Mouse (Mus musculus) forebrain, embryonic 15.5 days (tissue): ENCODE data around the gene Lexm. TPM values are rescaled to one million over a fixed set of nuclear protein-coding genes. Genes with fewer than 3 reads are reported as not detected.
A peak's percentile ranks its signal among the peaks of the same experiment; 100 is the strongest.

ENCODE experiments used
- ATAC-seq: fragments of 200-750 bp; cut with Nextera tagmentation; replicated peaks from 2 replicates; pipeline ENCODE4 v1.8.0; 2017; ENCODE audit warnings: mild to moderate bottlenecking, moderate TSS enrichment, moderate library complexity
- H3K27ac ChIP-seq: fragments of 300-500 bp; sonication (generic); replicated peaks from 2 replicates; pipeline ENCODE4 v1.5.1; 2015; ENCODE audit warnings: mild to moderate bottlenecking, inconsistent platforms
- H3K27me3 ChIP-seq: fragments of 300-500 bp; sonication (generic); 2 replicates; pipeline ENCODE4 v1.6.1; 2015; ENCODE audit warnings: inconsistent platforms
- H3K36me3 ChIP-seq: fragments of 300-500 bp; sonication (generic); 2 replicates; pipeline ENCODE4 v1.6.1; 2015; ENCODE audit warnings: mild to moderate bottlenecking, inconsistent platforms
- H3K4me1 ChIP-seq: fragments of 300-500 bp; sonication (generic); 2 replicates; pipeline ENCODE4 v1.6.1; 2015; ENCODE audit warnings: inconsistent platforms
- H3K4me2 ChIP-seq: fragments of 300-500 bp; sonication (generic); replicated peaks from 2 replicates; pipeline ENCODE4 v1.6.1; 2015; ENCODE audit warnings: mild to moderate bottlenecking, inconsistent platforms
- H3K4me3 ChIP-seq: fragments of 300-500 bp; sonication (generic); 2 replicates; pipeline ENCODE4 v1.5.1; 2015; ENCODE audit warnings: mild to moderate bottlenecking, inconsistent platforms
- H3K9ac ChIP-seq: fragments of 300-500 bp; sonication (generic); replicated peaks from 2 replicates; pipeline ENCODE4 v1.6.1; 2015; ENCODE audit warnings: mild to moderate bottlenecking, inconsistent platforms
- H3K9me3 ChIP-seq: fragments of 300-500 bp; sonication (generic); 2 replicates; pipeline ENCODE4 v1.6.1; 2016; ENCODE audit warnings: inconsistent platforms
- WGBS: fragments of 180-500 bp; shearing (Covaris S2); methylation state at CpG from one replicate; pipeline ENCODE4 v1.1.7; 2015; ENCODE audit warnings: mixed read lengths; 5-methylcytosine and 5-hydroxymethylcytosine counted together
- polyA plus RNA-seq: library from polyadenylated mRNA; unstranded; fragments of >200 nt; fragmentation: Nextera tagmentation; extraction: Ambion mirVana; gene quantifications from 2 replicates; pipeline ENCODE4 v1.2.1, GENCODE M21; 2015

Gene Lexm
- polyA plus RNA-seq: not detected in 2 replicates

- Histone ChIP-seq H3K4me2 (peak within 1 kb of the TSS; percentile 42), H3K9ac (0 out of 2 replicates have a peak within 1 kb of the TSS, but pooled peaks have one; percentile 4), H3K4me3 (peak within 1 kb of the TSS; percentile 16; the same call in 1 of the 2 replicates), H3K27ac (no peak within 1 kb of the TSS), H3K9me3 (no peaks in the 10 kb centered on the region), H3K36me3 (no peaks in the 10 kb centered on the region), H3K4me1 (peaks cover 5% of the 10 kb centered on the region), H3K27me3 (peaks cover 7% of the 10 kb centered on the region)
- no peak for ATAC-seq
- WGBS: 2% methylated on average over 19 of the region's 19 CpGs
These were observed at the start of gene Lexm for GRCm38 (mm10) chr4:106617056-106617455. TSS of gene Lexm (minus strand) at chr4:106617241.

DNA sequence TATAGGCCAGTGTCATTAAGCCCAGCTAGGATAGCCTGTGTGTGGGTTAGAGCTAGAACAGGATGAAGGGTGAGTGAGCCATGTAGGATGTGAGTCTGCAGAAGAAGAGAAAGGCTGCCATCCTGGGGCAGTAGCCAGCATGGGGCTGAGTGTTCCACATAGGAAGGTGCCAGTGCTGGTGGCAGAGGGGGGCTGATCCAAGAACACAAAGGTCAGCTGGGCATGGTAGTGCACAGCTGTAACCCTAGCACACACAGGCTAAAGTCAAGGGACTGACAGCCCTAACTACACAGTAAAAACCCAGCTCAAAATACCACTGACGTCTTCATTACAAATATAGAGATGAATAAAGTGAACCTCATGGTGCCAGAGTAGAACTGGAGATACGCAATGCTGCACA, 49.5 kb upstream of the Lexm start:
- WGBS: 97% methylated on average over 2 of the region's 2 CpGs
- H3K4me1 ChIP-seq: no peaks in the 10 kb centered on the region
- H3K9me3 ChIP-seq: no peaks in the 10 kb centered on the region
- peaks cover 93% of the 10 kb centered on the region for H3K36me3 ChIP-seq
- no peak overlapping the region for H3K4me2 ChIP-seq
- no peak overlapping the region for H3K4me3 ChIP-seq
- H3K27ac ChIP-seq: no peak overlapping the region
- no peak for ATAC-seq
- no peaks in the 10 kb centered on the region for H3K27me3 ChIP-seq
- no peak overlapping the region for H3K9ac ChIP-seq

DNA sequence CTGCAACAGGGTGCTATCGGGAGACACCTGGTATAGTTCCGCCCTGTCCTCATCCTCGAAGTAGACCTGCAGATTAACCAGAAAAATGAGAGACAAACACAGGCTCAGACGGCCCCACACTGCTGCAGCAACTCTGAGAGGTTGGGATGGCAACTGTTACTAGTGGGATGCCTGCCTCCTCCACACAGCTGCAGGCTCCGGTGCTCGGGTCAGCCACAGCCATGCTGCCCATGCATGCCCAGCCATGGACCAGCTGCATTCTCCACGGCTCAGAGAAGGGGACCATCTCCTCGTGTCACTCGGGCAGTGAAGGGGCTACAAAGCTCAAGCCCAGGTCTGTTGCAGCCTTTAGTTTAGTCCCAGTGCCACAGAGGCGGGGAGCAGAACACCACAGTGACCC, 48.6 kb upstream of the Lexm start:
- Histone ChIP-seq H3K9me3 (no peaks in the 10 kb centered on the region), H3K27ac (no peak overlapping the region), H3K4me2 (no peak overlapping the region), H3K9ac (no peak overlapping the region), H3K27me3 (no peaks in the 10 kb centered on the region), H3K36me3 (peaks cover 88% of the 10 kb centered on the region), H3K4me3 (no peak overlapping the region), H3K4me1 (no peaks in the 10 kb centered on the region)
- no peak for ATAC-seq
- WGBS: 96% methylated on average over 10 of the region's 10 CpGs

GRCm38 (mm10) chr4:106665269-106665668, 48.2 kb upstream of the Lexm start:
- no peak overlapping the region for H3K4me3 ChIP-seq
- H3K36me3 ChIP-seq: peaks cover 86% of the 10 kb centered on the region
- no peaks in the 10 kb centered on the region for H3K27me3 ChIP-seq
- no peak for ATAC-seq
- WGBS: 96% methylated on average over 2 of the region's 2 CpGs
- no peak overlapping the region for H3K4me2 ChIP-seq
- no peaks in the 10 kb centered on the region for H3K9me3 ChIP-seq
- no peak overlapping the region for H3K9ac ChIP-seq
- H3K4me1 ChIP-seq: no peaks in the 10 kb centered on the region
- H3K27ac ChIP-seq: no peak overlapping the region

DNA sequence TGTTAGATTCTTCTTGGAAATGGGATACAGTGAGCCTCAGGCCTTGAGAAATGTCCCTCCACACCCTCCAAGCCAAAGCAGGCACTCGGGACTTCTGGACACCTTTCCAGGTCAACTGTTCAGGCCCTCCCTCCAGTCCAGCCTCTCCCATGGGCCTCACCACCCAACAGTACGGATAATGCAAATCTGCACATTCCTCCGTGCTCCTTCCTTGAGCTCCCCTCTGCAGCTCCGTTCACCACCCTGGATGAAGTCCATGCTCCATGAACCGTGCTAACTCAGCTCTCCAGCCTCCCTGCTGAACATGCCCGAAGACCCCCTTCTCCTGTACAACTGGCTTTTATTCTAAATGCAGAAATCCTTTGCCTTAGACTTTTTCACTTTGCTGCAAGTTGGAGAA, 47.7 kb upstream of the Lexm start:
- Histone ChIP-seq H3K4me2 (no peak overlapping the region), H3K9ac (no peak overlapping the region), H3K9me3 (no peaks in the 10 kb centered on the region), H3K36me3 (peaks cover 86% of the 10 kb centered on the region), H3K4me3 (no peak overlapping the region), H3K27ac (no peak overlapping the region), H3K27me3 (no peaks in the 10 kb centered on the region), H3K4me1 (no peaks in the 10 kb centered on the region)
- no peak for ATAC-seq
- WGBS: 95% methylated on average over 6 of the region's 6 CpGs

- ATAC-seq: no peak
These were observed 47.0 kb upstream of the Lexm start for GRCm38 (mm10) chr4:106663956-106664470.

GRCm38 (mm10) chr4:106655681-106656080, 38.6 kb upstream of the Lexm start:
- H3K36me3 ChIP-seq: peaks cover 27% of the 10 kb centered on the region
- no peaks in the 10 kb centered on the region for H3K27me3 ChIP-seq

More at GRCm38 (mm10) chr4:106663956-106664470, 47.0 kb upstream of the Lexm start:
- Histone ChIP-seq H3K9ac (no peak overlapping the region), H3K27ac (no peak overlapping the region), H3K36me3 (peaks cover 85% of the 10 kb centered on the region), H3K4me3 (no peak overlapping the region), H3K27me3 (no peaks in the 10 kb centered on the region), H3K4me2 (no peak overlapping the region), H3K4me1 (no peaks in the 10 kb centered on the region), H3K9me3 (no peaks in the 10 kb centered on the region)
- WGBS: 87% methylated on average over 5 of the region's 5 CpGs

GRCm38 (mm10) chr4:106653051-106653450, 36.0 kb upstream of the Lexm start:
- peaks cover 8% of the 10 kb centered on the region for H3K4me1 ChIP-seq
- no peak overlapping the region for H3K4me2 ChIP-seq
- no peaks in the 10 kb centered on the region for H3K9me3 ChIP-seq
- peaks cover 10% of the 10 kb centered on the region for H3K36me3 ChIP-seq
- H3K27ac ChIP-seq: no peak overlapping the region
- H3K4me3 ChIP-seq: no peak overlapping the region
- no peak overlapping the region for H3K9ac ChIP-seq
- WGBS: 94% methylated on average over 15 of the region's 15 CpGs
- 0 out of 2 replicates have a peak, but pooled peaks cover 7% of the 10 kb centered on the region for H3K27me3 ChIP-seq
- ATAC-seq: no peak

More at GRCm38 (mm10) chr4:106655681-106656080, 38.6 kb upstream of the Lexm start:
- H3K9me3 ChIP-seq: no peaks in the 10 kb centered on the region
- peaks cover 8% of the 10 kb centered on the region for H3K4me1 ChIP-seq
- WGBS: 92% methylated on average over 10 of the region's 10 CpGs
- H3K27ac ChIP-seq: no peak overlapping the region
- no peak overlapping the region for H3K4me2 ChIP-seq
- no peak overlapping the region for H3K9ac ChIP-seq
- no peak overlapping the region for H3K4me3 ChIP-seq
- ATAC-seq: no peak

- 95% methylated on average over 3 of the region's 3 CpGs for WGBS
These were observed 35.5 kb upstream of the Lexm start for GRCm38 (mm10) chr4:106652546-106652945.

DNA sequence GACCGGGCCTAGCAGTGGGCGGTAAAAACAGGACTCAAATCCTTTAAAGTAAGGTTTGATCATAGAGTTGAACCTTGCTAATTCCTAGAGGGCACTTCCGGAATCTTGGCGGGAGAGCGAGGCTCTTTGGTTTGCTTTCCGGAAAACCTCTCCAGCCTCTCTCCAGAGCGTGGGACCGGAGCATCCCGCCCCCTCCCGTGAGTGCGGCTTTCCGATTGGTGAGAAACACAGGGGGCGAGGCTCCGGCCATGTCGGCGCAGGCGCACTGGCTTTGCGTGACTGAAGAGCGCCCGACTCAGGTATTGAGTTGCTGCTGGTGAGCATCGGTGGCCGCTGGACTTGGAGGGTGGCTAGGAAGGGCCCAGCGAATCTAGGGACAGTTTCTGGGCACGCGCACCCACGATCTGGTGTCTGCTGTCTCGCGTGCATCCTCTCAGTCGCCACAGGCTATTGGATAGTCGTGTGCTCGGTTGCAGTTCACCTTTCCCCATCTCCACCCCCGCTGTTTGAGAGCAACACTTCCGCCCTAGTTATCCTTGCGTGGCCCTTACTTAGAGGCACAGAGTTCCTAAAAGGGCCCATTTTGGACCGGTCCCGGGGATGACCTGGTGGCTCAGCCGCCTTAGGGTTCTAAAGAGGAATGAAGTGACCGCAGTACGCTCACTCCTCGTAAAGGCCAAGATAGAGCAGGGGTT, 33.9 kb upstream of the Lexm start, which contains the start of gene Pars2:
Gene Pars2 (plus strand): TSS at position 237 of the 695 bp plus-strand sequence.
- H3K9me3 ChIP-seq: no peaks in the 10 kb centered on the region
- 0 out of 2 replicates have a peak, but pooled peaks cover 7% of the 10 kb centered on the region for H3K27me3 ChIP-seq
- peak within 1 kb of the TSS; percentile 95 for H3K4me2 ChIP-seq
- ATAC-seq: peak; percentile 98
- peak within 1 kb of the TSS; percentile 67 for H3K4me3 ChIP-seq
- peak within 1 kb of the TSS; percentile 66 for H3K27ac ChIP-seq
- H3K36me3 ChIP-seq: peaks cover 6% of the 10 kb centered on the region; the same call in 1 of the 2 replicates
- H3K9ac ChIP-seq: peak within 1 kb of the TSS; percentile 77
- WGBS: 3% methylated on average over 40 of the region's 40 CpGs
- H3K4me1 ChIP-seq: peaks cover 8% of the 10 kb centered on the region

More at GRCm38 (mm10) chr4:106652546-106652945, 35.5 kb upstream of the Lexm start:
- Histone ChIP-seq H3K36me3 (peaks cover 6% of the 10 kb centered on the region; the same call in 1 of the 2 replicates), H3K27me3 (0 out of 2 replicates have a peak, but pooled peaks cover 7% of the 10 kb centered on the region), H3K4me3 (no peak overlapping the region), H3K27ac (no peak overlapping the region), H3K9me3 (no peaks in the 10 kb centered on the region), H3K4me1 (peaks cover 8% of the 10 kb centered on the region), H3K4me2 (no peak overlapping the region), H3K9ac (no peak overlapping the region)
- ATAC-seq: no peak

GRCm38 (mm10) chr4:106647137-106647536, 30.1 kb upstream of the Lexm start:
- H3K9me3 ChIP-seq: no peaks in the 10 kb centered on the region
- H3K9ac ChIP-seq: no peak overlapping the region
- H3K4me2 ChIP-seq: no peak overlapping the region
- 73% methylated on average over 6 of the region's 6 CpGs for WGBS
- H3K4me3 ChIP-seq: no peak overlapping the region
- no peak overlapping the region for H3K27ac ChIP-seq
- H3K4me1 ChIP-seq: peaks cover 15% of the 10 kb centered on the region
- H3K36me3 ChIP-seq: no peaks in the 10 kb centered on the region
- 0 out of 2 replicates have a peak, but pooled peaks cover 7% of the 10 kb centered on the region for H3K27me3 ChIP-seq
- ATAC-seq: no peak

- 79% methylated on average over 5 of the region's 5 CpGs for WGBS
- ATAC-seq: no peak
- Histone ChIP-seq H3K27me3 (0 out of 2 replicates have a peak, but pooled peaks cover 7% of the 10 kb centered on the region), H3K4me2 (no peak overlapping the region), H3K9me3 (no peaks in the 10 kb centered on the region), H3K36me3 (no peaks in the 10 kb centered on the region), H3K4me3 (no peak overlapping the region), H3K4me1 (peaks cover 7% of the 10 kb centered on the region; the same call in 1 of the 2 replicates), H3K27ac (no peak overlapping the region), H3K9ac (no peak overlapping the region)
These were observed 28.8 kb upstream of the Lexm start for GRCm38 (mm10) chr4:106645797-106646196.
